Mouse (Mus musculus): ENCODE measurements around the gene Rnase13. TPM values are rescaled to one million over a fixed set of nuclear protein-coding genes. Genes with fewer than 3 reads are reported as not detected.
A peak's percentile ranks its signal among the peaks of the same experiment; 100 is the strongest.

The Rnase13 gene
- polyA plus RNA-seq, 1 experiment from 2014 or later = not detected

- Histone ChIP-seq H3K9ac (no peak overlapping the region), H3K27me3 (replicated peaks) (no peaks in the 10 kb centered on the region), H3K4me1 (peaks cover 11% of the 10 kb centered on the region; the same call in 1 of the 2 replicates), H3K4me2 (no peak overlapping the region), H3K4me3 (no peak overlapping the region), H3K36me3 (replicated peaks) (no peaks in the 10 kb centered on the region), H3K9me3 (no peaks in the 10 kb centered on the region), H3K27ac (no peak overlapping the region)
- 83% methylated on average over 10 of the region's 10 CpGs for WGBS
- ATAC-seq (replicated peaks) = no peak
Observed at GRCm38 (mm10) chr14:51911301-51911700, 11.3 kb downstream of the Rnase13 start.

GRCm38 (mm10) chr14:51906102-51906501 lies 16.5 kb downstream of the Rnase13 start:
- H3K9me3 ChIP-seq = no peaks in the 10 kb centered on the region
- no peak overlapping the region for H3K9ac ChIP-seq
- no peak overlapping the region for H3K4me3 ChIP-seq
- H3K4me2 ChIP-seq = no peak overlapping the region
- H3K27ac ChIP-seq = no peak overlapping the region
- no peaks in the 10 kb centered on the region; the same call in 1 of the 2 replicates for H3K4me1 ChIP-seq
- whole genome bisulfite sequencing = 87% methylated on average over 11 of the region's 11 CpGs
- ATAC-seq (replicated peaks) = no peak
- no peaks in the 10 kb centered on the region for H3K27me3 ChIP-seq (replicated peaks)
- H3K36me3 ChIP-seq (replicated peaks) = no peaks in the 10 kb centered on the region

GRCm38 (mm10) chr14:51904706-51905105 lies 17.9 kb downstream of the Rnase13 start:
- no peak for ATAC-seq (replicated peaks)
- WGBS = 69% methylated on average over 7 of the region's 7 CpGs
- no peak overlapping the region for H3K9ac ChIP-seq

GRCm38 (mm10) chr14:51903782-51904181 lies 18.8 kb downstream of the Rnase13 start:
- WGBS = 94% methylated on average over 9 of the region's 9 CpGs

More at GRCm38 (mm10) chr14:51904706-51905105, 17.9 kb downstream of the Rnase13 start:
- H3K4me2 ChIP-seq = no peak overlapping the region
- H3K4me3 ChIP-seq = no peak overlapping the region
- no peaks in the 10 kb centered on the region; the same call in 1 of the 2 replicates for H3K4me1 ChIP-seq
- H3K36me3 ChIP-seq (replicated peaks) = no peaks in the 10 kb centered on the region
- no peak overlapping the region for H3K27ac ChIP-seq
- H3K9me3 ChIP-seq = no peaks in the 10 kb centered on the region
- H3K27me3 ChIP-seq (replicated peaks) = no peaks in the 10 kb centered on the region

GRCm38 (mm10) chr14:51902806-51903710 lies 19.5 kb downstream of the Rnase13 start:
- WGBS = 60% methylated on average over 9 of the region's 9 CpGs
- no peak overlapping the region for H3K27ac ChIP-seq
- H3K4me2 ChIP-seq = no peak overlapping the region

More at GRCm38 (mm10) chr14:51903782-51904181, 18.8 kb downstream of the Rnase13 start:
- Histone ChIP-seq H3K36me3 (replicated peaks) (no peaks in the 10 kb centered on the region), H3K4me1 (no peaks in the 10 kb centered on the region; the same call in 1 of the 2 replicates), H3K9me3 (no peaks in the 10 kb centered on the region), H3K4me3 (no peak overlapping the region), H3K27me3 (replicated peaks) (no peaks in the 10 kb centered on the region), H3K27ac (no peak overlapping the region), H3K9ac (no peak overlapping the region), H3K4me2 (no peak overlapping the region)
- ATAC-seq (replicated peaks) = peak; percentile 29

GRCm38 (mm10) chr14:51899351-51899750 lies 23.2 kb downstream of the Rnase13 start:
- Histone ChIP-seq H3K27ac (no peak overlapping the region), H3K4me3 (no peak overlapping the region), H3K27me3 (replicated peaks) (no peaks in the 10 kb centered on the region), H3K9me3 (no peaks in the 10 kb centered on the region), H3K9ac (no peak overlapping the region), H3K4me1 (no peaks in the 10 kb centered on the region; the same call in 1 of the 2 replicates), H3K36me3 (replicated peaks) (peaks cover 10% of the 10 kb centered on the region; the same call in 1 of the 2 replicates), H3K4me2 (no peak overlapping the region)
- WGBS = 100% methylated on average over 1 of the region's 1 CpGs
- no peak for ATAC-seq (replicated peaks)

More at GRCm38 (mm10) chr14:51902806-51903710, 19.5 kb downstream of the Rnase13 start:
- ATAC-seq (replicated peaks) = peak; percentile 65
- no peaks in the 10 kb centered on the region for H3K36me3 ChIP-seq (replicated peaks)
- no peaks in the 10 kb centered on the region; the same call in 1 of the 2 replicates for H3K4me1 ChIP-seq
- H3K9me3 ChIP-seq = no peaks in the 10 kb centered on the region
- H3K27me3 ChIP-seq (replicated peaks) = no peaks in the 10 kb centered on the region
- H3K4me3 ChIP-seq = no peak overlapping the region
- no peak overlapping the region for H3K9ac ChIP-seq

- ATAC-seq (replicated peaks) = no peak
- H3K27me3 ChIP-seq (replicated peaks) = no peaks in the 10 kb centered on the region
- 78% methylated on average over 8 of the region's 8 CpGs for WGBS
Observed at GRCm38 (mm10) chr14:51896539-51897170, 25.9 kb downstream of the Rnase13 start.

GRCm38 (mm10) chr14:51896019-51896418 lies 26.6 kb downstream of the Rnase13 start:
- ATAC-seq (replicated peaks) = no peak
- no peaks in the 10 kb centered on the region for H3K4me1 ChIP-seq
- no peak overlapping the region for H3K4me2 ChIP-seq
- no peaks in the 10 kb centered on the region for H3K27me3 ChIP-seq (replicated peaks)
- 89% methylated on average over 6 of the region's 6 CpGs for WGBS
- H3K27ac ChIP-seq = no peak overlapping the region
- H3K9ac ChIP-seq = no peak overlapping the region
- H3K36me3 ChIP-seq (replicated peaks) = peaks cover 29% of the 10 kb centered on the region
- no peaks in the 10 kb centered on the region for H3K9me3 ChIP-seq
- no peak overlapping the region for H3K4me3 ChIP-seq

More at GRCm38 (mm10) chr14:51896539-51897170, 25.9 kb downstream of the Rnase13 start:
- Histone ChIP-seq H3K4me3 (no peak overlapping the region), H3K36me3 (replicated peaks) (peaks cover 22% of the 10 kb centered on the region), H3K4me1 (no peaks in the 10 kb centered on the region), H3K9ac (no peak overlapping the region), H3K27ac (no peak overlapping the region), H3K4me2 (no peak overlapping the region), H3K9me3 (no peaks in the 10 kb centered on the region)

- peaks cover 37% of the 10 kb centered on the region for H3K36me3 ChIP-seq (replicated peaks)
Observed at GRCm38 (mm10) chr14:51895071-51895470, 27.5 kb downstream of the Rnase13 start.

GRCm38 (mm10) chr14:51893809-51894208 lies 28.8 kb downstream of the Rnase13 start:
- H3K4me3 ChIP-seq = no peak overlapping the region
- H3K36me3 ChIP-seq (replicated peaks) = peaks cover 50% of the 10 kb centered on the region
- WGBS = 68% methylated on average over 3 of the region's 3 CpGs
- ATAC-seq (replicated peaks) = no peak
- no peak overlapping the region for H3K4me2 ChIP-seq
- H3K9ac ChIP-seq = no peak overlapping the region
- no peak overlapping the region for H3K27ac ChIP-seq
- no peaks in the 10 kb centered on the region for H3K9me3 ChIP-seq
- H3K4me1 ChIP-seq = no peaks in the 10 kb centered on the region
- no peaks in the 10 kb centered on the region for H3K27me3 ChIP-seq (replicated peaks)

More at GRCm38 (mm10) chr14:51895071-51895470, 27.5 kb downstream of the Rnase13 start:
- no peaks in the 10 kb centered on the region for H3K27me3 ChIP-seq (replicated peaks)
- no peak overlapping the region for H3K4me3 ChIP-seq
- H3K4me2 ChIP-seq = no peak overlapping the region
- 83% methylated on average over 14 of the region's 14 CpGs for WGBS
- H3K4me1 ChIP-seq = no peaks in the 10 kb centered on the region
- ATAC-seq (replicated peaks) = 0 out of 2 replicates have a peak, but pooled peaks have one; percentile 8
- no peaks in the 10 kb centered on the region for H3K9me3 ChIP-seq
- H3K9ac ChIP-seq = no peak overlapping the region
- H3K27ac ChIP-seq = no peak overlapping the region

- no peaks in the 10 kb centered on the region for H3K27me3 ChIP-seq (replicated peaks)
- ATAC-seq (replicated peaks) = no peak
- H3K9ac ChIP-seq = no peak overlapping the region
- peaks cover 54% of the 10 kb centered on the region for H3K36me3 ChIP-seq (replicated peaks)
- no peak overlapping the region for H3K27ac ChIP-seq
- no peak overlapping the region for H3K4me2 ChIP-seq
- H3K4me3 ChIP-seq = no peak overlapping the region
- no peaks in the 10 kb centered on the region for H3K4me1 ChIP-seq
- H3K9me3 ChIP-seq = no peaks in the 10 kb centered on the region
- 29% methylated on average over 10 of the region's 10 CpGs for WGBS
Observed at GRCm38 (mm10) chr14:51893094-51893794, 29.3 kb downstream of the Rnase13 start.

Measured in midbrain, embryonic 15.5 days (tissue).